In genomic region chr11:4222046-4222950, GRCm38 (mm10) we compare ENCODE assay signal across 1 mouse cellular context.
TF ChIP-seq lines count a peak whose summit lies in the region.

No protein-coding gene starts in this region.

TF ChIP-seq in MEL, 35 proteins besides CTCF, POLR2A, EP300 and RAD21 (continued from another document):
- TF ChIP-seq SIN3A (IDR thresholded peaks at IDR 0.05; ENCODE audit: low read length) = peak; percentile 63; the same call in 1 of the 2 replicates
- no peak for TF ChIP-seq NELFE (IDR thresholded peaks at IDR 0.05; ENCODE audit: low read depth, low read length)
- TF ChIP-seq CHD2 (IDR thresholded peaks at IDR 0.05; ENCODE audit: low read length) = no peak
- TF ChIP-seq BHLHE40 (IDR thresholded peaks at IDR 0.05; ENCODE audit: borderline replicate concordance, low read depth, low read length) = no peak
- no peak for TF ChIP-seq TAL1 (IDR thresholded peaks at IDR 0.05; ENCODE audit: low read length)
- no peak for TF ChIP-seq MEF2A (IDR thresholded peaks at IDR 0.05; ENCODE audit: extremely low read depth, insufficient replicate concordance, low read depth, low read length, poor library complexity, severe bottlenecking)
- TF ChIP-seq ZKSCAN1 (IDR thresholded peaks at IDR 0.05; ENCODE audit: low read depth, low read length) = no peak
- no peak for TF ChIP-seq ZC3H11A (IDR thresholded peaks at IDR 0.05; ENCODE audit: low read depth, low read length)
- TF ChIP-seq SMC3 (IDR thresholded peaks at IDR 0.05; ENCODE audit: low read depth, low read length) = no peak
- TF ChIP-seq USF2 (IDR thresholded peaks at IDR 0.05; ENCODE audit: borderline replicate concordance in 1 of 2, insufficient read depth in 1 of 2, low read depth in 1 of 2, low read length in 2 of 2) = no peak
- TF ChIP-seq MYB (IDR thresholded peaks at IDR 0.05; ENCODE audit: low read depth, low read length) = no peak
- TF ChIP-seq USF1 (IDR thresholded peaks at IDR 0.05; ENCODE audit: low read depth, low read length) = peak; percentile 65
- 0 out of 2 replicates have a peak, but pooled peaks have one; percentile 60 for TF ChIP-seq MYC (IDR thresholded peaks at IDR 0.05; ENCODE audit: low read depth, low read length)
- TF ChIP-seq JUND (IDR thresholded peaks at IDR 0.05; ENCODE audit: low read depth, low read length) = no peak
- TF ChIP-seq TCF12 (IDR thresholded peaks at IDR 0.05; ENCODE audit: low read depth, low read length) = no peak; the same call in 1 of the 2 replicates
- no peak for TF ChIP-seq GATA1 (IDR thresholded peaks at IDR 0.05; ENCODE audit: low read depth, low read length)
- TF ChIP-seq RCOR1 (IDR thresholded peaks at IDR 0.05; ENCODE audit: low read depth, low read length) = no peak
- no peak for TF ChIP-seq MXI1 (IDR thresholded peaks at IDR 0.05; ENCODE audit: low read depth, low read length)
- TF ChIP-seq CHD1 (IDR thresholded peaks at IDR 0.05; ENCODE audit: low read depth, low read length) = no peak
- TF ChIP-seq E2F4 (IDR thresholded peaks at IDR 0.05; ENCODE audit: borderline replicate concordance, low read depth, low read length) = no peak
- TF ChIP-seq ELF1 (IDR thresholded peaks at IDR 0.05; ENCODE audit: low read depth, low read length) = 0 out of 2 replicates have a peak, but pooled peaks have one; percentile 13
- no peak for TF ChIP-seq HCFC1 (IDR thresholded peaks at IDR 0.05; ENCODE audit: low read depth, low read length)
- no peak for TF ChIP-seq ZMIZ1 (IDR thresholded peaks at IDR 0.05; ENCODE audit: low read depth, low read length)
